Mouse (Mus musculus) megakaryocyte, embryonic 14.5 days (primary cell): ENCODE measurements around the gene N4bp2l2.

Experiments
- FLI1 ChIP-seq: IDR thresholded peaks from 2 replicates; pipeline ENCODE4 v1.6.1; 2012; ENCODE audit warnings: low read length, inconsistent platforms, mixed read lengths
- GATA1 ChIP-seq: IDR thresholded peaks from 3 replicates; pipeline ENCODE4 v1.6.1; 2012; ENCODE audit warnings: mixed read lengths, low read length, inconsistent platforms, borderline replicate concordance

DNA sequence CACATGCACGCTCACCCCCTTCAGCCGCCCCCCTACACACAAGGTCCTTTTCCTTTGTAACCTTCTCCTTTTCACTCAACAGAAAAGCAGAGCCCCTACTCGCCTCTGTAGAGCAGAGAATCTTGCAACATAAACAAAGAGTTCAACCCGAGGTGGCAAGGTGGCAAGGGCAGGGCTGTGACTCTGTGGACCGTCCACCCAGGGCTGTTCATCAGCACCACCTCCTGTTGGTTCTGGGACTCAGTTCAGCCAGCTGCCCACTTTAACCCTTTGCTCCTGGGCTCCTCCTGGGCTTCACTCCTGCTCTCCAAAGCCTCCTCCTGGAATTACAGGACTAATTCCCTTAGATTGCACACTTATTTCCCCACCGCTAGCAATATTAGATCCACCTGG lies 81.7 kb downstream of the N4bp2l2 start:
- TF ChIP-seq FLI1, result no peak
- no peak for TF ChIP-seq GATA1
